Mouse (Mus musculus): Measurements from ENCODE around the gene Stub1. TPM values are rescaled to one million over a fixed set of nuclear protein-coding genes. Genes with fewer than 3 reads are reported as not detected.

Stub1 gene
- total and polyA plus RNA-seq, 3 experiments = 74.0 to 99.7 TPM; not detected in 1

- no peak for DNase-seq (ENCODE audit: low read depth, low spot score)
- H3K9ac ChIP-seq (ENCODE audit: control insufficient read depth, low read depth, low read length, poor library complexity, severe bottlenecking) = peak overlapping the region; percentile 80
- H3K4me3 ChIP-seq (ENCODE audit: control insufficient read depth in 1 of 2, insufficient read depth in 1 of 2, low read depth in 2 of 2, low read length in 2 of 2) = peak overlapping the region; percentile 76 to 79
- no peaks in the 10 kb centered on the region for H3K27me3 ChIP-seq (ENCODE audit: control insufficient read depth in 1 of 2, insufficient read depth in 2 of 2, low read length in 2 of 2)
- peak overlapping the region; percentile 47 for H3K27ac ChIP-seq (ENCODE audit: control insufficient read depth, low read depth, low read length)
- TF ChIP-seq POLR2AphosphoS2 (IDR thresholded peaks at IDR 0.05; ENCODE audit: low read length) = no peak
- no peak for TF ChIP-seq ETS1 (IDR thresholded peaks at IDR 0.05; ENCODE audit: low read depth, low read length)
- TF ChIP-seq SMC3 (IDR thresholded peaks at IDR 0.05; ENCODE audit: low read depth, low read length) = no peak
- TF ChIP-seq ZC3H11A (IDR thresholded peaks at IDR 0.05; ENCODE audit: low read depth, low read length) = no peak
- TF ChIP-seq NELFE (IDR thresholded peaks at IDR 0.05; ENCODE audit: low read depth, low read length) = no peak; the same call in 1 of the 2 replicates
- no peak for TF ChIP-seq HCFC1 (IDR thresholded peaks at IDR 0.05; ENCODE audit: low read depth, low read length)
- TF ChIP-seq BHLHE40 (IDR thresholded peaks at IDR 0.05; ENCODE audit: borderline replicate concordance, low read depth, low read length) = no peak
- TF ChIP-seq MXI1 (IDR thresholded peaks at IDR 0.05; ENCODE audit: low read depth, low read length) = no peak
- no peak for TF ChIP-seq USF1 (IDR thresholded peaks at IDR 0.05; ENCODE audit: low read depth, low read length)
- no peak for TF ChIP-seq UBTF (IDR thresholded peaks at IDR 0.05; ENCODE audit: borderline replicate concordance, insufficient read depth, low read depth, low read length)
- no peak for TF ChIP-seq RAD21 (IDR thresholded peaks at IDR 0.05; ENCODE audit: low read depth, low read length)
- 0 out of 2 replicates have a peak, but pooled peaks have one; percentile 33 for TF ChIP-seq ELF1 (IDR thresholded peaks at IDR 0.05; ENCODE audit: low read depth, low read length)
- peak; percentile 53 for TF ChIP-seq TBP (IDR thresholded peaks at IDR 0.05; ENCODE audit: low read depth, low read length)
- peak in 1 of 2 experiments; percentile 35; a peak in 1 of 4 replicates for TF ChIP-seq POLR2A (IDR thresholded peaks at IDR 0.05; ENCODE audit: control insufficient read depth in 1 of 2, insufficient read depth in 1 of 2, low read depth in 1 of 2, low read length in 2 of 2, poor library complexity in 1 of 2)
- peaks cover 0 to 6% of the 10 kb centered on the region in 2 experiments; a peak in 2 of 4 replicates for H3K36me3 ChIP-seq (ENCODE audit: control insufficient read depth in 1 of 2, insufficient read depth in 2 of 2, low read length in 2 of 2)
- no peaks in the 10 kb centered on the region for H3K9me3 ChIP-seq (replicated peaks; ENCODE audit: insufficient read depth, low read length)
- H3K79me2 ChIP-seq (ENCODE audit: control insufficient read depth, insufficient read depth, low read length, poor library complexity) = peaks cover 25% of the 10 kb centered on the region
- peaks cover 0 to 5% of the 10 kb centered on the region in 2 experiments; a peak in 1 of 4 replicates for H3K4me1 ChIP-seq (ENCODE audit: control insufficient read depth in 1 of 2, insufficient read depth in 2 of 2, low read length in 2 of 2)
Measured at GRCm38 (mm10) chr17:25867509-25867835, 34.3 kb upstream of the Stub1 start.

DNA sequence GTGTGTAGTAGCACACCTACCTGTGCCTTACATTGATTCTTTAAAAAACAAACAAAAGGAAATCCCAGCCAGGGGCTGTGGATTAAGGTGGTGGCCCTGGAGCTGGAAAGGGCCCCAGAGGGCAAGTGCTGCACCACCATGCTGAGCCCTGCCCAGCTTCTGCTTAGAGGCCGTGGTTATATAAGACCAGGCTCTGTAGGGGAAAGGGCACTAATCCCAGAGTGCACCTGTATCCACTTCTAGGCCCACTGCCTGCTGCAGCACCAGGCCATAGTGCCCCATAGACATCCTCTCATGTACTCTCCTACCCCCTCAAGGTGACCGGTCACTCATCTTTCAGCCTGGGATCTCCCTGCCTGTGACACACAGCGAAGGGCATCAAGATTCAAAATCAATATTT, 33.0 kb upstream of the Stub1 start:
- H3K9me3 ChIP-seq (replicated peaks; ENCODE audit: insufficient read depth, low read length) = no peaks in the 10 kb centered on the region
- no peak for DNase-seq (ENCODE audit: low read depth, low spot score)
- no peak overlapping the region for H3K27ac ChIP-seq (ENCODE audit: control insufficient read depth, low read depth, low read length)
- no peak for TF ChIP-seq CHD2 (IDR thresholded peaks at IDR 0.05; ENCODE audit: low read length)
- no peak for TF ChIP-seq MXI1 (IDR thresholded peaks at IDR 0.05; ENCODE audit: low read depth, low read length)
- TF ChIP-seq ZKSCAN1 (IDR thresholded peaks at IDR 0.05; ENCODE audit: low read depth, low read length) = no peak
- TF ChIP-seq EP300 (IDR thresholded peaks at IDR 0.05; ENCODE audit: low read depth in 1 of 2, low read length in 2 of 2) = no peak
- H3K36me3 ChIP-seq (ENCODE audit: control insufficient read depth in 1 of 2, insufficient read depth in 2 of 2, low read length in 2 of 2) = peaks cover 0 to 13% of the 10 kb centered on the region in 2 experiments; a peak in 2 of 4 replicates
- H3K27me3 ChIP-seq (ENCODE audit: control insufficient read depth in 1 of 2, insufficient read depth in 2 of 2, low read length in 2 of 2) = no peaks in the 10 kb centered on the region
- H3K79me2 ChIP-seq (ENCODE audit: control insufficient read depth, insufficient read depth, low read length, poor library complexity) = peaks cover 25% of the 10 kb centered on the region
- no peak overlapping the region for H3K9ac ChIP-seq (ENCODE audit: control insufficient read depth, low read depth, low read length, poor library complexity, severe bottlenecking)
- no peak overlapping the region for H3K4me3 ChIP-seq (ENCODE audit: control insufficient read depth in 1 of 2, insufficient read depth in 1 of 2, low read depth in 2 of 2, low read length in 2 of 2)
- H3K4me1 ChIP-seq (ENCODE audit: control insufficient read depth in 1 of 2, insufficient read depth in 2 of 2, low read length in 2 of 2) = peaks cover 0 to 13% of the 10 kb centered on the region in 2 experiments; a peak in 2 of 4 replicates
